Mouse (Mus musculus): ENCODE measurements around the gene Ereg.

GRCm38 (mm10) chr5:91123404-91123803 lies 49.0 kb downstream of the Ereg start:
- no peak for TF ChIP-seq CTCF (IDR thresholded peaks at IDR 0.05; ENCODE audit: low read depth, low read length)
- no peak for TF ChIP-seq EP300 (IDR thresholded peaks at IDR 0.05; ENCODE audit: insufficient read depth, low read depth, low read length)
- TF ChIP-seq POLR2A (IDR thresholded peaks at IDR 0.05; ENCODE audit: insufficient read depth, low read length) = no peak

Data from ES-Bruce4 (cell line).